Mouse (Mus musculus) adrenal gland, adult 18-20 months (tissue): ENCODE data around the gene Padi2. TPM values are rescaled to one million over a fixed set of nuclear protein-coding genes. Genes with fewer than 3 reads are reported as not detected.

Source experiments
- DNase-seq, 2 experiments: peaks; one replicate each; pipeline ENCODE4 v3.0.0; 2021 to 2022; ENCODE audit warnings: low spot score in 2 of 2
- total RNA-seq, 2 experiments: library from RNA; stranded (reverse); gene quantifications; 1 replicate in 1 of 2; 2 replicates in 1 of 2; pipeline ENCODE4 v1.2.3; 2021

Gene Padi2
- total RNA-seq, 2 experiments from 2014 or later: 1.4 to 4.9 TPM

DNA sequence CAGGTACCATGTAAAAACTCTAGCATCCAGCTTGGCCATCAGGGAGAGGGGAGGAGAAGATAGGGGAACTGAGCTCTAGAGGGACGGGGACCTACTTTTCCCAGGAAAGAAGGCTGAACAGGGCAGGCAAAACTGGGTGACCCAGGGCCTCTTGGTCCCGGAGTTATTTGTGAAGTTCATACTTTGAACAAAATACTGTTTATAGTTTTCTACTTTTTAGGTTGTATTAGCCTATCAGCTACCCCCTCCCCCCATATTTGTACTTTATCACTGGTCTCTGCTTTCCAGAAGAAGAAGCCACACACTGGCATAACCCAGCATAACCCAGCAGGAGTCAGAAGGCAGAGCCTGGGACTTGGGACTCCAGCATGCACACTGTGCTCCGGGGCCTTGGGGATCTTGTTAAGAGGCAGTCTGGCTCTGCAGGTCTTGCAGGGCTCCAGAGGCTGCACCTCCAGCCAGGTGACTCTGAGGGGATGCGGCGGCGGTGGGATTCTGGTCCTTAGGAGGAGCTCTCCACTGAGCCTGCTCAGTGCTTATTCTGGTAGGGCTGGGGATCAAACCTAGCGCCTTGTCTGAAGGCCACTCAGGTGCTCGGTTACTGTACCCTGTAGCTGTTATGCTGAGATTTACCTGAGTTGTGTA lies 25.0 kb upstream of the Padi2 start:
- peak in 1 of 2 experiments; percentile 15 for DNase-seq

DNA sequence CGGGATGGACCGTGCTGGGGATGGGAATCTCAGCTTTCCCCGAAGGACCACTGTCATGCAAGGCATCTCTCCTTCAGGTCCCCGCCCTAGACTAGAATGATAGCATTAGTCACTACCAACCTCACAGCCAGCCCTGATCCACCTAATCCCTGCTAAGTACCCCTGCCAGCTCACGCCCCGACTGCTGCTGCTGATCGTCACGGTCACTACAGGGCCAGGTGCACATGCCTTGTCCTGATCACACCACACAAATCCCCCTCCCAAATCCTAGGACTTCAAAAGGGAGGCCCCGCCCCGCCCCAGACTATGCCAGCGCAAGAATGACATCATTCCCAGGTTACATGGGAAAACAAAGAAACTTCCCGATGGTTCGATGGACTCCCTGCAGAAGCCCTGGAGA lies 24.4 kb upstream of the Padi2 start:
- DNase-seq: peak in 1 of 2 experiments; percentile 12

DNA sequence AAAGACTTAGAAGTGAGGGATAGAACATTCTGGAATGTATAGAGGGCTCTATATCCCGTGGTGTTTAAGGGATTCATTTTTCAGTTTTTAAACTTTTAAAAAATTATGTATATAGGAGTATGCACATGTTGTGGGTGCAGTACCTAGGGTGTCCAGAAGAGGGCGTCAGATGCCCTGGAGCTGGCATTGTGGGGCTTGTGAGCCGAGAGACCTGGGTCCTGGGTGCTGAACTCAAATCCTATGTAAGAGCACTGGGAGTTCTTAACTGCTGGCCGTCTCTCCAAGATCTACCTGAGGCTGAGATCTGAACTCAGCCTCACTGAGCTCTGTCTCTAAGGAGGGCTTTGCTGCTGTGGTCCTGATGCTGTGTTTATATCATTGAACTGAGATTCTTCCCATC lies 23.8 kb upstream of the Padi2 start:
- peak in 1 of 2 experiments; percentile 18 for DNase-seq

DNA sequence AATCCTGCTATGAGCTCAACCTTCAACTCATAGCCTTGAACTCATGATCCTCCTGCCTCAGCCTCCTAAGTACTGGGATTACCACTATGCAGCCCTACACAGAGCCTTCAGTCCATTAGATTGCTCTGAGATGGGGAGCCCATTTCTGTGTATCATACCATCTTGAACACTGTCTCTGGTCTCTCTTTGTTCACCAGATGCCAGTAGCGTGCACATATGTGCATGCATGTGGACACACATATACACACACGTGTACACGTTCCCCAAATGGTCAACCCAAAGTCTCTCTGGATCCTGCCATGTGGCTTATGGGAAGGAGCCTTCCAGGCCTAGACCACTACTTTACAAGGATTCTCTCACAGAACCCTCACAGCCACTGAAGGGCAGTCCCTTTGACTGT lies 23.2 kb upstream of the Padi2 start:
- DNase-seq: no peak

DNA sequence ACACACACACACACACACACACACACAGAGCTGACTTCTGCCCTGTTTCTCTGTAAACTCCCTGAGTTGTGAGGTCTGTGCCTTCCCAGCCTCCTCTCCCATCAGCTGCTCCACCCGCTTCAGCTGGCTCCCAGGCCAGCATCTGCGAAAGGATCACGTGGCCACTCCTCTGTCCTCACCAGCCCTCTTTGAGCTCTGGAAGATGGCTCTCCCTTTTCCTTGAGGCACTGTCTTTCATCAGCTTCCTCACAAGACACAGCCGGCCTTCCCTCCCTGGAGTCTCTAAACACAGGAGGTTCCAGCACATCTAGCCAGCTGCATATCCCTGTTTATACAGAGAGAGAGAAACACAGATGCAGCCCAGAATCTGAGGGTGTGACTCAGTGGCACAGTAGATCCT lies 22.3 kb upstream of the Padi2 start:
- peak in 1 of 2 experiments; percentile 11 for DNase-seq

DNA sequence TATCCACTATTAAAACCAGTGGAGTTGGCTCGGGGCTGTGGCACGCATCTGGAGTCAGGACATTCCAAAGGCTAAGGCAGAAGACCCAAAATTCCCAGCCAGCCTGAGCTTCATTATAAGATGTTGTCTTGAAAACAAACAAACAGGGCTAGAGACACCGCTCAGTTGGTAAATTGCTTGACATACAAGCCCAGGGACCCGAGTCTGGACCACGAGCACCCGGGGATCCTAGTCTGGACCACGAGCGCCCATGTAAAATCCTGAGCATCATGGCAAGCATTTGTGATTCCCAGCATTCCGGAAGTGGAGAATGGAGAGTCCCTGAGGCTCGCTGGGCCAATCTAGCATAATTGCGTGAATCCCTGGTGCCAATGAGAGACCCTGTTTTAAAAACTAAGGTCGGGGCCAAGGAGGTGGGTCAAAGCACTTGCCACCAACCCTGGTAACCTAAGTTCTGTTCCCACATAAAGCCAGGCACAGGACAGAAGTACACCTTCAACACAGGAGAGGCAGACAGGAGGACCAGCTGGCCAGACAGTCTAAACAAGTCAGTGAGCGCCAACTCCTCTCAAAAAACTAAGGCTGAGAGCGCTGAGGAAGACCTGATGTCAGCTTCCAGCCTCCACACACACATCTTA lies 14.5 kb upstream of the Padi2 start:
- DNase-seq: peak in 1 of 2 experiments; percentile 8

DNA sequence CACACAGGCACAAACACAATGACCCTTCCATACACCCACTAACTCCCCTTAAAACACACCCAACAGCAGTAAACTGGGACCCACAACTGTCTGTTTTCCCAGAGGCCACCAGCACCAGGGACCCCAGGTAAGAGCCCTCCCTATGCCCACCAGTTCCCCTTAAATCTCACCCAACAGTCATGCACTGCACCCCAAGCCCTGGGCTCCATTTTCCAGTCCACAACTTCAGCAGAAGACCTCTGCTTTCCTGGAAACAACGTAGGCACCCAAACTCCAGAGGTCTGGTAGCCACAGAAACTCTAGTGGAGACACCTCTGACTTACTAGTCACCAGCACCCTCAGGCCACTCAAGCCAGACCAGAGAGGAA lies 14.0 kb upstream of the Padi2 start:
- no peak for DNase-seq

DNA sequence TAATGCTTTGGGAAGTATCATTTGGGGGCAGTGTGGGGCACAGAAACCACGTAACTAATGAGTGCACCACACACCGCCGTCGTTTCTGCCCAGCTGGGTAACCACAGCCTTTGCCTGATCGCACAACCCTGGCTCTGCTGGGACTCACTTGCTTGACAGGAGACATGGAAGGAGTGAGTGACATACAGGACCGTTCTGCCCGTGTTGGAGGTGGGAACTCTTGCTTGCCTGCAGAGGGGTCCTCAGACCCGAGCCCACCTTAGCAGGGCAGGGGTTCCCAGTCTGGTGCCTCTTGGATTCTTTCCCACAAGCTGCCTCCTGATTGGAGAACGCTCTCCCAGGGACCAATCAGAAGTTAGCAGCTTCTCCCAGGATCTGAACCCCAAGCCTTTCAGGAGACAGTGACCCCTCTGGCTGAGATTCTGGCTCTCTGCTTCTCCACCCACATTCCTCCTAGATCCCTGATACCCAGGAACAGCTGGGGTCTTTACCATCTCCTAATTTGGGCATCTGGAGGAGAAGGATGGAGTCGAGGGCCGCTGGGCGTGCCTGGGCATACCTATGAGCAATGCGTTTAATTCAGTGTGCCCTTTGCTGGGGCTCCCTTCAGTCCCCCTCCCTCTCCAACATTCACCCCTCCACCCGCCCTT lies 1.2 kb upstream of the Padi2 start:
- peak in 1 of 2 experiments; percentile 14 for DNase-seq

DNA sequence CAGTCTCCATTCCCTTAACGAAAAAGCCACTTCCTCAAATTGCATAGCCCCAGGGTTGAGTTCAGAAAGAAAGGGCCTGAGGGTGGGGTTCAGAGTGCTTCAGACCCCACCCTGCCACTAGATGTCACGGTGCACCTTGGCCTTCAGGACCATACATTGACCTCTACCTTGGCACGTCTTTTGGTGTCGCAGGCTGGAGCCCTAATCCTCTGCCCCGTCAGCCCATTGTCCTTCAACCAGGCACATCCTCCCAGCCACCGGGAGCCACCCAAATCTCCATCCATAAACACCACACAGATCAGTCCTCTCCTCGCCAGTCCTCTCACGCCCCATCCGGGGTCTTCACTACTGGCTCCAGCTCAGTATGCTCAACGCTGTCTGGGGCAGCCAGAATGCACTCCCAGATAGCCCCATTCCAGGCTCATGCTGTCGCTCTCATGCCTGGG lies 695 bp upstream of the Padi2 start:
- DNase-seq: peak in 1 of 2 experiments; percentile 17

DNA sequence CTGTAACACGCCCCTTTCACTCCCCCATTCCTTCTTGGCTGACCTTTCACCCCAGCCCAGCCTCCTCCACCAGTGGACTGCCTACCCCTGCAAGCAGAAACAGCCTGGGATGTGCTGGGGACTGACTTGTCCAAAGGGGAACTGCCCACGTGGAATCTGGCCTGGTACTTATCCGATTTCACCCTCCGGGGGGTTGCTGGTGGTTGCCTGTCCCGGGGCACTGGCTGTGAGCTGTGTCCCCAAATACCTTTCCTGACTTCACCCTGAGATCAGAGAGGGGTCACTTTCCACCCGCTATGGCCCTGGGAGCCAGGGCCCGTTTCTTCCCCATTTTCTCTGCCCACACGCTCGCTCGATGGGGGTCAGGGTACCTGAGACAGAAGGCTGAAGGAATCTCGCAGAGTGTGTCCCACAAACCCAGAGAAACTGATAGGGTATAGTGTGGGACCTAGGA lies 710 bp downstream of the Padi2 start:
- DNase-seq: peak in 1 of 2 experiments; percentile 17

DNA sequence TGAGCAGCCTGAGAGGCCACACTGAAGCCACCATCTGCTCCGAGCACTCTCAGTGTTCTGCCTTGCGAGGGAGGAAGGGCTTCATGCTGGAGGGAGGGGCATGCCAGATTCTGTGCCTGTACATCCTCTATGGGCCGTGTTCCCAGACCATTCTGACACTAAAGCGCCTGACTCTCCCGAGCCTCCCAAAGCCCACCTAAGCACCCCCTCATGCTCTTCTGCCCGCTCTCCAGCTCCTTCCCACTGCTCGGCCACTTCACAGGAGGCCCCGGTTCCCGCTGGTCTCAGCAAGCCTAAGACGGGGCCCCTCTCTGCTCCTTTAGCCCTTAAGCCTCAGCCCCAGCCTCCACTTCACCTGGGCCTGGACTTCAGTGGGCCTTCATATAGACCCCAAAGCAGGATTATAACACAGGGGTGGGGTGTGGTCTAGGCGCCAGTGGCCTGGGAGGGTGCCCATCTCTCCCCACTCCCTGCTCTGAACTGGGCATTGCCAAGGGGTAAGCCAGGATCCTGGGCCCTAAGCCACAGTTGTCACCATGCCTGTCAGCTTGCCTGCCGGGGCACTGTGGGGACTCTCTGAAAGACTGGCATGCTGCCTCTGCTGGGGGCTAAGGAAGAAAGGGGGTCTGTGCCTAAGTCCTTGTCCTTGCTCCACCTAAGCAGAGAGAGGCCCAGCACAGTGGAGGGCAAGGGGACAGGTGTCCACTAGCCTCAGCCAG lies 1.3 kb downstream of the Padi2 start:
- peak in 1 of 2 experiments; percentile 17 for DNase-seq

DNA sequence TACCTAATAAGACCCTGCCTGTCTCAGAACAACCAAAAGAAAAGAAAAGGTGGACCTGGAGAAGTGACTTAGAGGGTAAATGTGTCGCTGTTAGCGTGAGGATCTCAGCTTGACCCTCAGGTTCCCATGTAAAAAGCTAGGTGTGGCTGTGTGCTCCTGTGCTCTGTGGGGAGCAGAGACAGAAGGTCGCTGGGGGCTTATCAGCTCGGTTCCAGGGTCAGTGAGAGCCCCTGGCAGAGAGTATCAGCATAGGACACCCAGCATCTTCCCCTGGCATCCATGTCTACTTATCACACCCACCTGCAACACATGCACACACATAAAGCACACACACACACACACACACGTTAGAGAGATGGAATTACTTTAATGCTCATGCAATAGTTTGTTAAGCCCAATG lies 2.5 kb downstream of the Padi2 start:
- no peak for DNase-seq

DNA sequence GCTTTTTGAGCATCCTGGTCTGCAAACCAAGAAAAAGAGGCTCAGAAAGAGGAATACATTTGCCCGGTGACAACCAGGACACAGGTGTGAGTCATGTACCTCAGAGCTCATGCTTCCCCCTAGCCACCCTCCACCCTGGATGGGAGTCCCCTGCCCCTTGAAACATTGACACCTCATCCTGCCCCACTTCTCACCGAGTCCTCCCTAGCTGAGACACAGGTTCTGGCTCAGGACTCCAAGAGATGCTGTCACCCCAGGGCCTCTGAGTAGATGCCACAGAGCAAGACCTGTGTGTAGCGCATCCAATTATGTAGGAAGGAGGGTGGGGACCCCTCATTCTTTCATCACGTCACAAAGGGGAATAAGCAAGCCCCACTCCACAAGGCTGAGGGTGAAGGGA lies 3.4 kb downstream of the Padi2 start:
- peak in 1 of 2 experiments; percentile 3 for DNase-seq

DNA sequence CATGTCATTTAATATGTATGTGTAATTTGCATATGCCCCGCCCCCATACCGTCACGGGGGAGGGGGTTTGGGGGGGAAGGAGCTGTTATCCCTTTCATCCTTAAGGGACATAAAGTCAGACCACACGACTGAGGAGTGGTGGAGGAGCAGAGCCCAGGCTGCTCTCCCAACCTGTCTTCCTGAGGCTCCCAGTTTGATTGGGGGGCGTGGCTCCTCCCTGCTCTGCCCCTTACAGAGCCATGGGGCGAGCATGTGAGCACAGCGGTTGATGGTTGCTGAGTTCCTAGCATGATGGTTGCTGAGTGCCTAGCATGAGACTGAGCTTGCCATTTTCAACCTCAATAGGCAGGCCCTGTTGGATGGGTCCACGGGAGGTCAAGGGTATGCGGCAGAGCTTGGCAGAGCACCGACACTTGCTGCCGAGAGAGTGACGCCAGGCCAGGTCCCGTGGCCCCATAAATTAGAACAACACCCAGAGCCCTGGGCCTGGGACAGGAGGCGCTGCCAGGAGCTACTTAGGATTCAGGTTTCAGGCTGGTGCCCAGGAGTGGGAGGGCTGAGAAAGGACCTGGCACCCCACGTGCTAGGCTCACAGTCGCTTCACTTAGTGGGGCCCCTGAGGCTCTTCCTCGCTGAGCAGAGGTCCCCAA lies 4.6 kb downstream of the Padi2 start:
- DNase-seq: peak; percentile 21 to 30

DNA sequence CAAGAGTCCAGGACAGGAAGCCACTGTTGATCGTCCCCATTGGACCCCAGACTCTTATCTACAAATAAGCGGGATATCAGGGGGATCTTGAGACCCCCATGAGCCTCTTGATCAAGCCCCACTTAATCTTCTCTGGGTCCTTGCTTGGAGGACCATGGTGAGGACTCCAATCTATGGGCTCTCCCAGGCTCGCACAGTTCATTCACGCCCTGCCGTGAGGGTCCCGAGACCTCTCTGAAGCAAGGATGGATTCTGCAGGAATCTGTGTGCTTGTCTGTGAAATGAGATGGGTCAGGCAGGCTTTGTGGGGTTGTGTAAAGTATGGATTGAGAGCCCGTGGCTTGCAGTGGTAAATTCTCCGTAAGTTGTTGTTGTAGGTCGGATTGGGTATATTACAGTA lies 5.3 kb downstream of the Padi2 start:
- peak in 1 of 2 experiments; percentile 9 for DNase-seq

DNA sequence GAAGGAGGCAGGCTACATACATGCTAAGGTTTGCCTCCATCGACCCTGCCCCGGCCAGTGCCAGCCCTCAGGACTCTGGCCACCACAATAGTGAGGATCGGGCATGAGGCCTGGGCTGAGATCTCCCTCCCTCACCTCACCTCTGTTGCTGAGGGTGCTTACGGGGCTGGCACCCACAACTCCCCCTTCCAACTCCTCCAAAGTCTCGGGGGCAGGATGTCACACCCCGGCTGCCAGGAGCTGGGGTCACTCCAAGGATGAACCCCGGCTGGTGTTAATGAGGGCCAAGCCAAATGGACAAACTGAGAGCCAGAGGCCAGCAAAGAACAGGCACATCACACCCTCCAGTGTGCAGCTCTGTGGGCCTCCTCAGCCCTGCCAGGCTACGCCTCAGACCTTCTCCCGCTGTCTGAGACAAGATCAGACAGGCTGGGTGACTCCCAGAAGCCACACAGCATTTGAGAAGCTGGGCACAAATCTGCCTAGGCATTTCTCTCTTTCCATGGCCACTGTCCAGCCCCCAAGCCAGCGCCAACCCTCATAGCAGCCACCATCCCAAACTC lies 6.2 kb downstream of the Padi2 start:
- DNase-seq: peak in 1 of 2 experiments; percentile 13

DNA sequence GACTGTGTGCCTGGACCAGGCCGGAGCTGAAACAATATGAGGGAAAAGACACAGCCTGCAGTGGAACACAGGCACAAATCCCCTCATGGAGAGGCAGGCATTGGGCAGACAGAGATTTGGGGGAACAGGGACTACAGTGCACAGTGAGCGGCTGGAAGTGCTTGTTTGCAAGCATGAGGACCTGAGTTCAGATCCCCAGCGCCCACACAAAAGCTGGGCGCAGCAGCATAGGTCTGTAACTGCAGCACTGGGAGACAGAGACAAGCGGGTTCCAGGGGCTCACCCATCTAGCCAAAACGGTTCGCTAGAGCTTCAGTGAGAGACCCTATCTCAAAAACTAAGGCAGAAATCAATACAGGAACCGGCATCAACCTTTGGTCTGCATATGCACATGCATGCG lies 7.4 kb downstream of the Padi2 start:
- DNase-seq: peak in 1 of 2 experiments; percentile 9

DNA sequence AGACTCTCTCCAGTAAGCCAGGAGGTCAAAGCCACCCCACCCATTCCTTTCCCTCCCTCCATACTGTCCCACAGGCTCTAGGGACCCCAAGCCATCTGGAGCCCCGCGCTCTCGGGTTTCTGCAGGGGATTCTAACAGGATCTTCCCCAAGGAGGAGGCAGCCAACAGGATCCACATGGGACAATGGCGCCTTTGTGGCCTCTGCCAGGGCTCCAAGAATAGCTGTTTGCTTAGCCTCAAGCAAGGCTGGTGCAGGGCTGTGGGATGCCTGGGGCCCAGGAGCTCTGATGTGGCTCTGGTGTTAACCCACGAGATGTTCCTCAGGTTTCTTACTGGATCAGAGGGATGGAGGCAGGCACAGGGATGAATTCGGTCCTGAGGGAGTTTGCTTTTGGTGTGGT lies 8.6 kb downstream of the Padi2 start:
- peak in 1 of 2 experiments; percentile 13 for DNase-seq

DNA sequence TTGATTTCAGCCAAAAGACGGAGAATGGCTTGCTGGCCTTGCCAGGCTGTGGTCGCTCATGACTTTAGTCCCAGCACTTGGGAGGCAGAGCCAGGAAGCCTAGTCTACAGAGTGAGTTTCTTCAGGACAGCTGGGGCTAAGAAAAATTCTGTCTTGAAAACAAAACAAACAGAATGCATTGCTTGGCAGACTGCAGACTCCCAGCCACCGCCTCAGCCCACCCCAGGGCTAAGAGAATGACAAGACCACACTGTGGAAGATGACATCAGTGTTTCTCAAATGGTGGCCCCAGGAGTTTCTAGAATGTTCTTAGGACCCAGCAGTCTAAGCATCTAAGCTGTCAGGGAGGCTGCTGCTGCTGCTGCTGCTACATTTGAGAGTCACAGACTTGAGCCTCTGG lies 9.1 kb downstream of the Padi2 start:
- DNase-seq: peak in 1 of 2 experiments; percentile 8

DNA sequence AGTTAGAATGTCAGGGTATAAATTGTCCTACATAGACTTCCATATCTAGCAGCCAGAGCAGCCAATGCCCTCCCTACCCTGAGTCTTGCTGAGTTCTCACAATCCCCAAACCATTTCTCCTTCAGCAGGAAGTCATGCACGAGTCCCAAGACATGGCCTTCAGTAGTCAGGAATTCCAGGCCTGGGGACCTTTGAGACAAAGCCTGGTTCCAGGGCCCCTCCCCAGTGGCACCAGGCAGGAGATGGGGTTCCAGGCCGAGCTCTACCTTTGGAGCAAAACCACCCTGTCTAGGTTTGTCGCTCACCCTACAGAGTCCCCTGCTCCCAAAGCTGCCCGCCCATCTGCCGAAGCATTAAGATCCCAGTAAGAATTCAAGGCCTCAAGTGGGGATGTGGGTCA lies 10.2 kb downstream of the Padi2 start:
- peak in 1 of 2 experiments; percentile 10 for DNase-seq

DNA sequence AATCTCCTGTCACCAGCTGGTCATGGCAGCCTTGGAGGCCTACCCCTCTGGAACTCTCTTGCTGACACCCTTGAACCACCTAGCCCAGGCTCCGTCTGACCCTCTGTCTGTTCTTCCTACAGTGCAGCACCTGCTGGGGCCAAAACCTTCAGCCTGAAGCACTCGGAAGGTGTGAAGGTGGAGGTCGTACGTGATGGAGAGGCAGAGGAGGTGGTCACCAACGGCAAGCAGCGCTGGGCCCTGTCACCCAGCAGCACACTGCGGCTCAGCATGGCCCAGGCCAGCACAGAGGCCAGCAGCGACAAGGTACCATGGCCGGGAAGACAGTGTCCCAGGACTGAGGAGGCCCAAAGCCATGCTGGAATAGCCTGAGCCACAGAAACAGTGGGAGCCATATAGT lies 11.3 kb downstream of the Padi2 start:
- peak in 1 of 2 experiments; percentile 10 for DNase-seq
